Mouse (Mus musculus): ENCODE measurements around the gene Ncf1. TPM values are rescaled to one million over a fixed set of nuclear protein-coding genes. Genes with fewer than 3 reads are reported as not detected.

Ncf1 gene
- total RNA-seq, 2 experiments from 2014 or later, result 2.5 to 3.7 TPM

DNA sequence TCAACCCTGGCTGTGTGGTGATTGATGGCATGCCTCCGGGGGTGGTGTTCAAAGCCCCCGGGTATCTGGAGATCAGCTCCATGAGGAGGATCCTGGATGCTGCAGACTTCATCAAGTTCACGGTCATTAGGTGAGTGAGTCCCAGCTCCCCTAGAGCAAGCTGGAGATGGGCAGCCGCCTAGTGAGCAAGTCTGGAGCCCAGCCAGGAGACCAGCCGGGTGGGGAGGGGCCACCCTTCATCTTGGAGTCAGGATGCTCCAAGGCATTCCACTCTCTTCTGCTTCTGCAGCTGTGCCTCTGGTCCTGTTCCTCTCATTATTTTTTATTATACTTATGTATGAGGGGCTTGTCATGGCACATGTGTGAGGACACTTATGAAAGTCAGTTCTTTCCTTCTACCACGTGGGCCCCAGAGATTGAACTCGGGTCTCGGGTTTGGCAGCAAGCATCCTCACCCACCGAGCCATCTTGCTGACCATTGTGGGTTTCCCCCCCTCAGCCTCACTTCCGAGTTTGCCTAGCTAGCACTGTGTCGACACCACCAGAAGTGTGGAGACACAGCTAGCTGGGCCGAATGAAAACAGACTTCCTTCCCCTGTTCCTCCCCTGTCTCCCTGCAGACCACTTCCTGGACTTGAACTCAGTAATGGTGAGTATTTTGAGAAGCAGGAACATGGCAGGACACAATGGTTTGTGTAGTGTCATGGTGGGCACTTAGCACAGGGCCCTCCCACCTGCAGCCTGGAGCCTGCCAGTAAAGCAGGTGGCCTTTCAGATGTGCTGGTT is 15.2 kb downstream of the Ncf1 start:
- intact Hi-C loops (cut with DNase I), result no loop called here
- DNase-seq, result peak; percentile 73

DNA sequence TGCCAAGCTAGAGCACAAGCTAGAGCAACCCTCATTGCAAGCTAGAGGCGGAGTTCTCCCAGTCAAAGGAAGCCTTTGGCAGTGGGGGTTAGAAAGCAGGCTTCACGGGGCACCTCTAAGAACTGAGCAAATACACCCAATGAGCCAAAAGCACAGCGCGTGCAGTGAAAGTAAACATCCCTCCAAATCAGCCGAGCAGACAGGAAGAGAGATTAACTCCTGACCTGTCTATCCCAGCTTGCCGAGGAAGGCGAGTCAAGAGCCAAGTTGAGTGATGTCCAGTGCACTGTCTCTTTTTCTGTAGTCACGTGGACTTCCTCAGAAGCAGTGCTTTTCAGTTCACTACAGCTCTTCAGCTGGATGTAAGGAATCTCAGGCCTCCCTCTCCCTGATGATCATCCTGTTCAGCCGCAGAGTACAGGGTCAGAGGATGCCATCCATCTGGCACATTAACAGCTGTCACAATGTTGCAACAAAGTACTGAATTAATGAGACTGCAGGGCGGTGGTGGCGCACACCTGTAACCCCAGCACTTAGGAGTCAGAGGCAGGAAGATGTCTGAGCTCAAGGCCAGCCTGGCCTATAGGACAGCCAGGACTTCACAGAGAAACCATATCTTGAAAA is 19.4 kb downstream of the Ncf1 start:
- no peak for DNase-seq
- intact Hi-C loops (cut with DNase I), result no loop called here

DNA sequence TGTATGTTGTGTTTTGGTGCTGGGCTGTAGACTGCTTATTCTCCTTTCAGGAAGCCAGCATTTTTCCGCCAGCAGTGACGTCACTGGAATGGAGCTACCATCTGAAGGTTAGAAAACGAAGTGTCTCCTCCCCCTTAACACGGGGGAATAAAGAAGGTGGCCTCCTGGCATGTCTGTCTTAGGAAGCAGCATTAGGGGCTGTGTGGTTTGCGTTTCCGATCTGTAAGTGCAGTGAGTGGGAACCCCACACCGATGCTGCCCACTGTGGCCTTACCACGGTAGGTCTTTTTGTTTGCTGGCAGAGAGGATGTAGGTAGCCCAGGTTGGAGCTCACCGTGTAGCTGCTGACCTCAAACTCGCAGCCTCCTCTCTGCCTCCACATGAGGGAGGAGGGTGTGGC is 22.7 kb downstream of the Ncf1 start:
- DNase-seq, result no peak
- intact Hi-C loops (cut with DNase I), result no loop called here

DNA sequence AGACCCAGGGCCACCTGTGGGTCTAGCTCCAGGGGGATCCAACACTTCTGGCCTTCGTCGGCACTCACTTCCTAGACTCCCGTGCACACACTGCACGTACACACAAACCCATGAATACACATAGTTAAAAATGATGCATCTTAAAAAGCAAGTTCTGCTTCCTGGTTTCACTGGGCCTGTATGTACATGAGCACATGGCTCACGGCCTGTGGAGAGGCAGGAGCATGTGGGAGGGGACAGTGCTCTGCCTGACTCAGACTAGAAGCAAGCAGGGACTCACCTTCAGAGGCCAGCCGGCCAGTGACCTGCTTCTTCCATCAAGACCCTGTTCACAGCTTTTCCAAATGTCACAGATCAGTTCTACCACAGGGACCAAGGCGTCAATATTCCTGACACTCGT is 35.8 kb downstream of the Ncf1 start:
- DNase-seq, result no peak
- intact Hi-C loops (cut with DNase I), result no loop called here

DNA sequence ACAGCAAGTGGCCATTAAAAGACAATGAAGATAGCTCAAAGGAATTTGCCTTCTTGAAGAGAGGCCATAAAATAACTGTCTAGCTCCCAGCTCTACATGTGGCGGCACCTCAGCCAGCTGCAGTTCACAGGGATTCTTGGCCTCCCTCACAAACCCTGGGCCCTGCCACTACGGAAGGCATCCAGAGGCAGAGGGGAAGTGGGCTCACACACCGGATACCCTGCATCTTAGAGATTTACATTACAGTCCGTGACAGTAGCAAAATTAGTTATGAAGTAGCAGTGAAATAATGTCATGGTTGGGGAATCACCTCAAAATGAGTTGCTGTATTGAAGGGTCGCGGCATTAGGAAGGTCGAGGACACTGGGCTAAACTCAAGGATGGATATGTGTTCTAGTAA is 40.9 kb downstream of the Ncf1 start:
- no peak for DNase-seq
- intact Hi-C loops (cut with DNase I), result no loop called here

DNA sequence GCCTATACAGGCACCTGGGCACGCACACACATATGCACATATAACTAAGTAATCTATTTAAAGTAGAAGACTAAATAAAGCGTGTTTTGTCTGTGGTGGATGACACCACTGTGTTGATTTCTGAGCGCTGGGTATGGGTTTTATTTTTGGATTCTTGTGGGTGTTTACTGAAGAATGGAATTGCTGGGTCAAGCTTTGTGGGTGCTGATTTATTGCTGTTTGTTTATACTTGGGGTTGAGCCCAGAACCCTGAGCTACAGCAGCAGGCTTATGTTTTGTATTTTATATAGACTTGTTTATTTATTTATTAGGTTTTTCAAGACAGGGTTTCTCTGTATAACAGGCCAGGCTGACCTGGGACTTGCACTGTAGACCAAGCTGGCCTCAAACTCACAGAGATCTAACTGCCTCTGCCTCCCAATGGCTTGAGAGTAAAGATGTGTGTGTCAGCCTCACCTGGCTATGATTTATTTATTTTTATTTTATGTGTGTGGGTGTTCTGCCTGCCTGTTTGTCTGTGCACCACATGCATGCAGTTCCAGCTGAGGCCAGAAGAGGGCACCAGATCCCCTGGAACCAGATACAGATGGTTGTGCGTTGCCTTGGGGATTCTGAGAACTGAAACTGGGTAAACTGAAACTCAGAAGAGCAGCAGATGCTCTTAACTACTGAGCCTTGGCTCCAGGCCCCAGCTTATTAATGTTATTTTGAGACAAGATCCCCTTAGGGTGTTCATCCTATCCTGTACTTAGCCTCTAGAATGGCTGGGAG is 42.3 kb downstream of the Ncf1 start:
- peak; percentile 48 for DNase-seq
- intact Hi-C loops (cut with DNase I), result no loop called here

DNA sequence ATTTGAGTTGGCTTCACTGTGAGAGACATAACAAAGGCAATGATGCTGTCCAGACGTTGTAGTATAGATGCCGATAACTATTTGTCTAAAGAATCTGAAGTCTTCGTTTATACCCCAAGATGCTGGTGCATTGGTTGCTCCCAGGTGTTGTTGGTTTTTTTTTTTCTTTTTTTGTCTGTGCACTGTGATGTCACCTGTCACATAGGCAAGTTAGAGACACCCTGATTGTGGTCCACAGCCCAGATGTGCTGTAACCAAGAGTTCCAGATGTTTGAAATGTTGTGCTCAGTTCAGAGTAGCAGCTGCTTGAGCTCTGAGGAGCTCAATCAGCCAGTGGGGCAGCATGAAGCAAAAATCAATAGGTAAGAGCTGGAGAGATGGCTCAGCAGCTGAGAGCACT is 43.4 kb downstream of the Ncf1 start:
- no peak for DNase-seq
- intact Hi-C loops (cut with DNase I), result no loop called here

DNA sequence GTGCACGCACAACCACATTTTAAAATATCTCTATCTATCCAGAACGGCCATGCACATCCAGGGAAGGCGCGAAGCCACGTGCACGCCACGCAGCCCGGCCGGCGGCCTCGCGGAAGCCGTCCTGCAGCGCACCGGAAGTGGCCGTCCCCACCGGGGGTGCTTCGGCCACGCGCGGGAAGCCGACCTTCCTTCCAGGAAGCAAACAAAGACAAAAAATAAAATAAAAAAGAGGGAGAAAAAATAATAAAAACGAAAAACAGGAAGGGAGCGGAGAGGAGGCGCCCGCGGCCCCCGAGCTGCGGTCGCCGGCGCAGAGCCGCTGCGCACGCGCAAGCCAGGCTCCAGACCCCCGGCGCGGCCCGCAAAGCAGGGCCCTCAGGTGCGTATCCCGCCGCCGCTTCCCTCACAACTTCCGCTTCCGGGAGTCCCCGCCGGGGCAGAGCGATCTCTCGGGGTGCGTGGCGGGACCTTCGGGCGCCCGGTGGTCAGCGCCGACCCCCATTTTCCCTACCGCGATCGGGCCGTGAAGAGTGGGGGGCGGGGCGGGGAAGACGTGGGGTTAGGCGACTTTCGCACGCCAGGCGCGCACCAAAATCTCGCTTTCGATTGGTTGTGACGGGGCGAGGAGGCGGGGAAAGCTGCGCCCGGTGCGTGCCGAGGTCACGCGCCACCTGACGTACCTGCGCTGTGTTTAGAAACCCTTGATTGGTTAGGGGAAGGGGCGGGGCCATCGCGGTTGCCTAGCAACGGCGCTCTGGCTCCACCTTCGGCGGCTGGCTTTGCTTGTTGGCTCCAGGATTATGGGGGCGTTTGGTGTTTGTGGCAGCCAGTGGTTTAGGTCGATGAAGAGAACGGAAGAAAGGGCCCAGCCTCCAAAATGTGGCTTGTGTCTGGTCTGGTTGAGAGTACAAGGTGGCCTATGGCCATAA is 45.3 kb downstream of the Ncf1 start, which contains the start of gene Gtf2ird2:
TSS of gene Gtf2ird2 (plus strand) at position 140 of the 929 bp plus-strand sequence.
- intact Hi-C loops (cut with DNase I), result loop anchor here (5.0 kb wide), 2 partner anchors 158 to 303 kb away; no protein-coding TSS in a partner anchor
- DNase-seq, result peak; percentile 99

DNA sequence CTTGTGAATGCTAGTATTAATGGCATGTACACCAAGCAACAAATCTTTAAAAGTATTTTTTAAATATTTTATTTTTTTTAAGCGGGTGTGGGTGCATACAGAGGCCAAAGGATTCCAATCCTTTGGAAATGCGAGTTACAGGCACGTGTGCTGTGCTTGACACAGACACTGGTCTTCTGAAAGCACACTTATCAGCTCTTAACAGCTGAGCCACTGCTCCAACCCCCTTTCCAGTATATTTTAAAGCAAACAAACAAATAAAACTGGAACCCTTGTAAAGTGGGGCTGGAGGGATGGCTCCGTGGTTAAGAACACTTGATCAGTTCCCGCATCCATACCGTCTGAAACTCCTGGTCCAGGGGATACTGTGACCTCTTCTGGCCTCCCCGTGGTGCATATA is 46.3 kb downstream of the Ncf1 start:
- intact Hi-C loops (cut with DNase I), result loop anchor here (5.0 kb wide), 2 partner anchors 159 to 304 kb away; no protein-coding TSS in a partner anchor
- no peak for DNase-seq

DNA sequence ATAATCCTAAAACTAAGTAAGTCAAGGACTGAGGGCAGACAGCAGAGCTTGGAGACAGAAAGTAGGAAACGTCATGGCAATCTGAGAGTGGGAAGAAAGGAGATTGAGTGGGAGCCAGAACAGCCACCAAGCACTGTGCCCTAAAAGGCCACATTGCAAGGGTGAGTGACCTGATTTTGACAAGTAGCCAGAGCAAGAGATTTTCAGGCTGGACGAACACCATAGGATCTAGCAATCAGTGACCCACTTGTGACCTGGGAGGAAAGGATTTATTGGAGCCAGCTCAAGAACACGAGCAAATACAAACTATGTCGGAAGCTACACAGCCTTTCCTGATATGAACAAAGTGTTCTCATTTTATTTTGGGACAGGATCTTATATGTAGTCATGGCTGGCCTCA is 46.7 kb downstream of the Ncf1 start:
- intact Hi-C loops (cut with DNase I), result loop anchor here (5.0 kb wide), 2 partner anchors 160 to 305 kb away; no protein-coding TSS in a partner anchor
- DNase-seq, result no peak

DNA sequence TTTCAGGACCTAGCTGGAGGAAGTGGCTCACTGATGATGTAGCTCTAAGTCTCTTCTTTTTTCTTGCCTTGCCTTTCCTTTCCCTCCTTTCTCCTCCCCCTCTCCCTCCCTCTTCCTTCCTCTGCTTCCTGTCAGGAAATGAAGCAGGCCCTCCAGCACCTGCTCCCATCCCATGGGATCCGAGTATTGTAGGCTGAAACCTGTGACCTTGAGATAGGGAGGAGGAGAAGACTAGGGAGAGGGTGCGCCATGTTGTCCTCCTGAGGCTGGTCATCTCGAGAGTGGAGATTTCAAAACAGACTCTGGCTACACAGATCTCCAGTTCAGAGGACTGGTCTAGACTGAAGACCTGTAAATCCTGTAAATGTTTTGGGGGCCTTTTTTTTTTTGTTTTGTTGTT is 47.3 kb downstream of the Ncf1 start:
- DNase-seq, result peak; percentile 15
- intact Hi-C loops (cut with DNase I), result loop anchor here (5.0 kb wide), 2 partner anchors 160 to 305 kb away; no protein-coding TSS in a partner anchor

DNA sequence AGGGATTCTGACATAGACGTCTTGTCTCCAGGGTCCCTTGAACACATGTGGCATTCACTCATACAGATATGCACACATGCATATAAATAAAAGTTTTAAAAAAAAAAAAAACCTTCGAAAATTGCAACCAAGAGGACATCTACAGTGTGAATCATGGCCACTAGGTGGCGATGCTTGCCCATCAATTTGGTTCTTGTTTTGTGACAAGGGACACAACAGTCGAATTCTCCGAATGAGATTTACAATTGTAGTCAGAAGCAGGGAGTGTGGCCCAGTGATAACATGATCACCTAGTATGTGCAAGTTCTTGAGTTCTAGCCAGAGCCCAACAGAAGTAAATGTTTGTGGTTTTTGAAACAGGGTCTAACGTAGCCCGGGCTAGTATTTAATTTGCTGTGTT is 49.6 kb downstream of the Ncf1 start:
- intact Hi-C loops (cut with DNase I), result loop anchor here (5.0 kb wide), 2 partner anchors 162 to 307 kb away; no protein-coding TSS in a partner anchor
- peak; percentile 85 for DNase-seq

DNA sequence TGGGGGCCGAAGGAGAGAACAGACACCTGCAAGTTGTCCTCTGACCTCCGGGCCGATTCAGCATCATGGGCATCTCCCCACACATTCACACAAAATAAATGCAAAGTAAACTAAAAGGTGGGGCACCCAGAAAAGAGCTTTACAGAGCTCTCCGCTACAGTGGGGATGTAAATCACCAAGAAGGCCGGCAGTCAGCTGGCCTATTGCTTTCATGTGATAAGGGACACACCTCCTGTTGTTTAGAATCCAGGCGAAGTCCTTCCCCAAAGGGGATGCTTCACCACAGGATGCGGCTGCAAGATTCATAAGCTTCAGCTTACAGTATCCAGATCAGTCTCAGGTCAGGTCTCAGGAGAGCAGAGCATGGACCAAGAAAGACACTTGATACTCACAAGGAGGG is 50.9 kb downstream of the Ncf1 start:
- DNase-seq, result no peak
- intact Hi-C loops (cut with DNase I), result no loop called here

DNA sequence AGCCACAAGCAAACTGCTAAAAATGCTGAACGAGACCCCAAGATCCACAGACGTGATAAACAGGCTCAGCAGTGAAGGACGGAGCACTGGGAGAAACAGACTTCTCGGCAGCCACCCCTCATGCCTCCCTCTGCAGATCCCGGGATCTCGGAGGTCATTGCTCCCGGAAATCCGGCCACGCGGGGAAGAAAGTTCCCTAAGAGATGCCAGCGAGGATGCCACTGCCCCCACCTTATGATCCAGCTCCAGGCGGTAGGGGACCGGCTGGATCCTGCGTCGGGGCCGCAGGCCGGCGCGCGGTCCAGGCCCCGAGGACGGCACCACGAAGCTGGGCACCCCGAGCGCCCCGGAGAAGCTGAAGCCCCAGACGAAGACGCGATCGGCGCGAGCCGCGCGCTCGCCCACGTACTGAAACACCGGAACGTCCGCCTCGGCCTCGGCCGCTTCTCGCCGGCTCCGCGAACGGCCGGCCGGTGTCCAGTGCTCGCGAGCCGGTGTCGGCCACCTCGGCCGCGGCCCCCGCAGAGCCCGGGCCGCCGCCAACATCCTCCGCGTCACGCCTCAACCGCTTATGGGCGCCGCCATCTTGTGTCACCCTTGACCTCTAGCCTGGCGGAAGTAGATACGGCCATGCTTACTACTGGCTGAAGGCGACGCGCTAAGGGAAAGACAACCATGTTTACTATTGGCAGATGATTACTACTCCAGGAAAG is 53.1 kb downstream of the Ncf1 start, which contains the start of gene Rcc1l:
TSS of gene Rcc1l (minus strand) at position 606 of the 713 bp plus-strand sequence.
- peak; percentile 83 for DNase-seq
- intact Hi-C loops (cut with DNase I), result no loop called here

DNA sequence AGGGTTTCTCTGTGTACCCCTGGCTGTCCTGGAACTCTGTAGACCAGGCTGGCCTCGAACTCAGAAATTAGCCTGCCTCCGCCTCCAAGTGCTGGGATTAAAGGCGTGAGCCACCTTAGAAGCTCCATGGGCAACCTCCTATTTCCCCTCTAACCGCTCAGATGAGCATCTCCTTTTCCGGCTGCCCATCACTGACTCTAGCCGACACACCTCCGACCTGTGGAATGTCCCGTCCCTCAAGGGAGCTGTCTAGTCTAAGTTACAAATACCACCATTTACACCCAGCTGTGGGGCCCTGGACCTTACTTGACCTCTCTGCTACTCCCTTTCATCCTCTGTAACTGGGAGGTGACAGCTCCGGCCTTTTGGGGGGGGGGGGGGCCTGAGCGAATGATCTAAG is 53.7 kb downstream of the Ncf1 start:
- intact Hi-C loops (cut with DNase I), result no loop called here
- DNase-seq, result no peak

DNA sequence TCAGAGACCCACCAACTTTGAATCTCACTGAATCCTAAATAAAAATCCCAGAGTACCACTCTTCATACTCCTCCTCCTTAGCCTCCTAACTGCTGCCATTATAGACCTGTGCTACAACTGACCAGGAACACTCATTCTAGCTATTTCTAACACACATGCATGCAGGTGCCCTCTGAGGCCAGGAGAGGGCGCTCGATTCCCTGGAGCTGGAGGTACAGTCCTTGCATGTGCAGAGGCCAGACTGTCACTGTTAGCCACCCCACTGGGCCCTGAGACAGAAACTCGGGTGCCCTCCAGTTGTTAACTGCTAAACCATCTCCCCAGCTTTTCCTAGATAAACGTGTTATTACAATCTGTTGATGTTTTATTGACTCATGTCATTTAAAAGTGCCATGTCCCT is 56.2 kb downstream of the Ncf1 start:
- peak; percentile 26 for DNase-seq
- intact Hi-C loops (cut with DNase I), result no loop called here

DNA sequence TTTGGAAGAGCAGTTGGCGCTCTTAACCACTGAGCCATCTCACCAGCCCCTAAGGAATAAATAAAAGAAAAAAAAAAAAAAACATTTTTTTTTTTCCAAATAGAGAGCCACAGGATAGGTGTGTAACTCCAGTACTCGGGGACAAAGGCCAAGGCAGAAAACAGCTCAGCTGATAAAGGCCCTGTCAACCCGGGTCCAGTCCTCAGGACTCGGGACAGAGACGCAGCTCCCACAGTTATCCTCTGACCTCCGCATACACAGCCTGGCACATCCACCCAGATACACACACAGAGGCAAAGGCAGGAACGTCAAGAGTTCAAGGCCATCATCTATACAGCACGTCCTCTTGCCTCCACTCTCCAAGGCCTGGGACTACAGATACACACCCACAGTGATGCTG is 59.3 kb downstream of the Ncf1 start:
- no peak for DNase-seq
- intact Hi-C loops (cut with DNase I), result no loop called here

Data from left cerebral cortex, postnatal 4 days (tissue).